12 mouse cellular contexts compared by ENCODE assay signal in genomic region chrX:51035678-51036209, GRCm38 (mm10). TPM values are rescaled to one million over a fixed set of nuclear protein-coding genes. Genes with fewer than 3 reads are reported as not detected.
DNase-seq lines count a peak whose midpoint lies in the region; ATAC-seq and TF ChIP-seq lines count a peak whose summit lies in the region.
"Had no signal": no experiment of that assay in that cellular context is flagged by ENCODE, and none has a peak within 500 bp of the region (broad histone marks: within the 10 kb centered on the region; RNA-seq: fewer than 3 reads in every experiment).

No protein-coding gene starts in this region.

- no peaks in the 10 kb centered on the region for H3K27me3 ChIP-seq in hindbrain, embryonic 11.5 days (ENCODE audit: control insufficient read depth, insufficient read depth, low read length)
- H3K27me3 ChIP-seq in hindbrain, postnatal 0 days (ENCODE audit: insufficient read depth, low read length): no peaks in the 10 kb centered on the region
- H3K27me3 ChIP-seq in embryonic facial prominence, embryonic 12.5 days: no peaks in the 10 kb centered on the region

- TF ChIP-seq CTCF in hindbrain, postnatal 0 days (IDR thresholded peaks at IDR 0.05; ENCODE audit: low read depth): no peak

- peak overlapping the region; percentile 62 for H3K27ac ChIP-seq in hindbrain, embryonic 11.5 days (ENCODE audit: low read depth, low read length)
- H3K27ac ChIP-seq in hindbrain, postnatal 0 days: no peak overlapping the region
- peak overlapping the region; percentile 80 for H3K27ac ChIP-seq in embryonic facial prominence, embryonic 12.5 days
- H3K27ac ChIP-seq: macrophage had no signal

- no peak overlapping the region; the same call in 1 of the 2 replicates for H3K4me2 ChIP-seq in hindbrain, embryonic 11.5 days (replicated peaks; ENCODE audit: low read depth, low read length)
- no peak overlapping the region for H3K4me2 ChIP-seq in hindbrain, postnatal 0 days (ENCODE audit: low read depth, low read length)
- no peak overlapping the region for H3K4me2 ChIP-seq in embryonic facial prominence, embryonic 12.5 days (replicated peaks)

- 19% methylated on average over 7 of the region's 7 CpGs for WGBS in hindbrain, embryonic 11.5 days
- WGBS in hindbrain, postnatal 0 days: 25% methylated on average over 7 of the region's 7 CpGs
- 15% methylated on average over 7 of the region's 7 CpGs for WGBS in embryonic facial prominence, embryonic 12.5 days

- no peak overlapping the region for H3K9ac ChIP-seq in hindbrain, embryonic 11.5 days (ENCODE audit: low read depth, low read length)
- H3K9ac ChIP-seq in hindbrain, postnatal 0 days (replicated peaks; ENCODE audit: low read length): no peak overlapping the region
- H3K9ac ChIP-seq in embryonic facial prominence, embryonic 12.5 days: no peak overlapping the region

- no peaks in the 10 kb centered on the region for H3K4me1 ChIP-seq in hindbrain, embryonic 11.5 days (replicated peaks; ENCODE audit: control insufficient read depth, insufficient read depth, low read length)
- no peaks in the 10 kb centered on the region for H3K4me1 ChIP-seq in hindbrain, postnatal 0 days (ENCODE audit: insufficient read depth, low read length)
- H3K4me1 ChIP-seq in embryonic facial prominence, embryonic 12.5 days: no peaks in the 10 kb centered on the region

- no peaks in the 10 kb centered on the region for H3K36me3 ChIP-seq in hindbrain, embryonic 11.5 days (ENCODE audit: control insufficient read depth, insufficient read depth, low read length)
- H3K36me3 ChIP-seq in hindbrain, postnatal 0 days (ENCODE audit: insufficient read depth, low read length): no peaks in the 10 kb centered on the region
- no peaks in the 10 kb centered on the region for H3K36me3 ChIP-seq in embryonic facial prominence, embryonic 12.5 days

- no peak overlapping the region for H3K4me3 ChIP-seq in hindbrain, embryonic 11.5 days (ENCODE audit: low read depth, low read length)
- H3K4me3 ChIP-seq in hindbrain, postnatal 0 days (ENCODE audit: low read length): no peak overlapping the region
- no peak overlapping the region for H3K4me3 ChIP-seq in embryonic facial prominence, embryonic 12.5 days

- peak; percentile 80 for ATAC-seq in hindbrain, embryonic 11.5 days (ENCODE audit: low FRiP score)
- no peak for ATAC-seq in hindbrain, postnatal 0 days
- ATAC-seq in embryonic facial prominence, embryonic 12.5 days (ENCODE audit: insufficient number of reproducible peaks, insufficient read depth, low FRiP score, low TSS enrichment): no peak
- ATAC-seq: CD4-positive, CD25-positive, alpha-beta regulatory T cell, adult 4 months had no signal

- DNase-seq in hindbrain, embryonic 11.5 days (ENCODE audit: low spot score): peak; percentile 38
- no peak for DNase-seq in hindbrain, postnatal 0 days (ENCODE audit: low spot score)
- DNase-seq in R1 (ENCODE audit: low read depth, low spot score): peak; percentile 71
- peak; percentile 60 for DNase-seq in mesoderm, embryonic 11.5 days (ENCODE audit: low read depth, low spot score)
- no peak for DNase-seq in right cerebral cortex, adult 2 months (ENCODE audit: low spot score in 2 of 2)
- DNase-seq in lung, adult 18-20 months: no peak
- no peak for DNase-seq in layer of hippocampus, adult 8-10 months (ENCODE audit: low spot score in 2 of 2)
- DNase-seq: cerebellum, adult 9-11 months; heart, adult 18-20 months had no signal

- H3K9me3 ChIP-seq in hindbrain, embryonic 11.5 days (ENCODE audit: control insufficient read depth, low read length): no peaks in the 10 kb centered on the region
- no peaks in the 10 kb centered on the region for H3K9me3 ChIP-seq in hindbrain, postnatal 0 days (ENCODE audit: low read length)
- no peaks in the 10 kb centered on the region for H3K9me3 ChIP-seq in embryonic facial prominence, embryonic 12.5 days

RNA-seq across cellular contexts. Expression of gene Rap2c, which starts 17.9 kb away (rescaled TPM):
- polyA plus RNA-seq in hindbrain, embryonic 11.5 days (2014; fragmentation: Nextera tagmentation; extraction: Ambion mirVana): 30.8 and 31.4 TPM in 2 replicates
- total RNA-seq in hindbrain, postnatal 0 days (2014; rRNA removed): 15.8 and 15.9 TPM in 2 replicates
- 9.9 and 10.1 TPM in 2 replicates for polyA plus RNA-seq in hindbrain, postnatal 0 days (2015; fragmentation: Nextera tagmentation; extraction: Ambion mirVana)
- 37.0 and 38.2 TPM in 2 replicates for polyA plus RNA-seq in embryonic facial prominence, embryonic 12.5 days (2016; fragmentation: Nextera tagmentation; extraction: Ambion mirVana)
- 10 to 100 TPM; 27.9 to 29.4 (median 28.2) TPM for total RNA-seq in layer of hippocampus, adult 8-10 months (2022)

Comparison
In these comparisons a context has a peak if more than half of its experiments do, and no peak if none do; other contexts are left out.
1. DNase-seq: peak in hindbrain, embryonic 11.5 days (single experiment), R1 (single experiment) and mesoderm, embryonic 11.5 days (single experiment); none in hindbrain, postnatal 0 days (single experiment), right cerebral cortex, adult 2 months (0 of 2), lung, adult 18-20 months (0 of 2) and layer of hippocampus, adult 8-10 months (0 of 2).